Mouse (Mus musculus): ENCODE data around the gene Ern2.

DNA sequence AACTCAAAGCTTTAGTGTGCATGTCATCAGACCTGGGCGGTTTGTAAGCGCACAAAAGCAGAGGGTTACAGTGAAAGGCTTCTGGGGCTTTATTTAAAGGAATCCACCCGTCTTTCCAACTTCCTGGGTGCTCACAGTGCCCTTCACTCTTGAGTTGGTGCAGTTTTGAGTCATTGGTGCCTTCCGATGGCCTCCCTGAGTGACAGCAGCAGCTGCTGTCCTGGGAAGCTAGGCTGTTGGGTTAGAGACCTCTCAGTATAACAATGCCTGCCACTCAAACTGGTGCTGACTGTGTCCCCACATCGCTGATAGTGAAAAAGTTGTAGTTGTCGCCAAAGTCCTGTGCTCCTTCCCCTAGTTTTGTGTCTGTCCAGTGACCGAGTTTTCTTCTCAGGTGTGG lies 18.8 kb downstream of the Ern2 start:
- TF ChIP-seq CTCF (IDR thresholded peaks at IDR 0.05; ENCODE audit: low read depth, low read length) = no peak
- no peak for TF ChIP-seq GATA1 (IDR thresholded peaks at IDR 0.05; ENCODE audit: borderline replicate concordance, low read length)
- no peak for TF ChIP-seq TAL1 (conservative IDR thresholded peaks at IDR 0.05; ENCODE audit: low read depth, low read length)
